Mouse (Mus musculus) midbrain, embryonic 11.5 days (tissue): Measurements from ENCODE around the gene Park7. TPM values are rescaled to one million over a fixed set of nuclear protein-coding genes. Genes with fewer than 3 reads are reported as not detected.

ENCODE experiments used
- ATAC-seq: fragments of 200-750 bp; cut with Nextera tagmentation; 2 replicates; pipeline ENCODE4 v1.8.0; 2017; ENCODE audit warnings: moderate TSS enrichment, moderate library complexity; ENCODE audit not compliant: low FRiP score
- DNase-seq: peaks from one replicate; pipeline ENCODE4 v3.0.0; 2015; ENCODE audit warnings: low spot score; ENCODE audit errors: missing footprints
- H3K27ac ChIP-seq: fragments of 300-500 bp; sonication (generic); 2 replicates; pipeline ENCODE4 v1.5.1; 2014; ENCODE audit warnings: low read depth, low read length
- H3K27me3 ChIP-seq: fragments of 300-500 bp; sonication (generic); 2 replicates; pipeline ENCODE4 v1.6.1; 2014; ENCODE audit warnings: mild to moderate bottlenecking, low read length, moderate library complexity, mixed read lengths; ENCODE audit not compliant: control insufficient read depth, insufficient read depth
- H3K36me3 ChIP-seq: fragments of 300-500 bp; sonication (generic); 2 replicates; pipeline ENCODE4 v1.6.1; 2014; ENCODE audit warnings: mild to moderate bottlenecking, low read length, moderate library complexity, mixed read lengths; ENCODE audit not compliant: control insufficient read depth, insufficient read depth
- H3K4me1 ChIP-seq: fragments of 300-500 bp; sonication (generic); 2 replicates; pipeline ENCODE4 v1.6.1; 2014; ENCODE audit warnings: low read length; ENCODE audit not compliant: control insufficient read depth, insufficient read depth
- H3K4me2 ChIP-seq: fragments of 300-500 bp; sonication (generic); 2 replicates; pipeline ENCODE4 v1.6.1; 2014; ENCODE audit warnings: mild to moderate bottlenecking, moderate library complexity
- H3K4me3 ChIP-seq: fragments of 300-500 bp; sonication (generic); 2 replicates; pipeline ENCODE4 v1.5.1; 2014; ENCODE audit warnings: low read depth, low read length
- H3K9ac ChIP-seq: fragments of 300-500 bp; sonication (generic); 2 replicates; pipeline ENCODE4 v1.6.1; 2014; ENCODE audit warnings: low read length
- H3K9me3 ChIP-seq: fragments of 300-500 bp; sonication (generic); 2 replicates; pipeline ENCODE4 v1.6.1; 2016; ENCODE audit warnings: low read length; ENCODE audit not compliant: control insufficient read depth
- WGBS: fragments of 180-500 bp; shearing (Covaris S2); extraction: QIAGEN DNeasy Blood & Tissue Kit; methylation state at CpG from one replicate; pipeline ENCODE4 v1.1.7; 2014; 5-methylcytosine and 5-hydroxymethylcytosine counted together
- polyA plus RNA-seq: library from polyadenylated mRNA; unstranded; fragments of >200 nt; fragmentation: Nextera tagmentation; extraction: Ambion mirVana; gene quantifications from 2 replicates; pipeline ENCODE4 v1.2.1, GENCODE M21; 2014

The Park7 gene
- polyA plus RNA-seq, 1 experiment from 2014 or later, result 406 TPM

GRCm38 (mm10) chr4:150850893-150851292 is 63.3 kb downstream of the Park7 start:
- Histone ChIP-seq H3K27me3 (peaks cover 5% of the 10 kb centered on the region; the same call in 1 of the 2 replicates), H3K27ac (no peak overlapping the region), H3K4me1 (peaks cover 6% of the 10 kb centered on the region), H3K9ac (no peak overlapping the region), H3K4me3 (no peak overlapping the region), H3K9me3 (no peaks in the 10 kb centered on the region), H3K4me2 (no peak overlapping the region), H3K36me3 (no peaks in the 10 kb centered on the region)
- ATAC-seq (no peak), DNase-seq (no peak)
- 90% methylated on average over 4 of the region's 4 CpGs for WGBS

GRCm38 (mm10) chr4:150849964-150850363 is 64.3 kb downstream of the Park7 start:
- Histone ChIP-seq H3K36me3 (no peaks in the 10 kb centered on the region), H3K4me1 (peaks cover 6% of the 10 kb centered on the region; the same call in 1 of the 2 replicates), H3K27ac (no peak overlapping the region), H3K4me3 (no peak overlapping the region), H3K27me3 (peaks cover 5% of the 10 kb centered on the region; the same call in 1 of the 2 replicates), H3K9ac (no peak overlapping the region), H3K9me3 (no peaks in the 10 kb centered on the region), H3K4me2 (no peak overlapping the region)
- DNase-seq, result no peak
- 71% methylated on average over 10 of the region's 10 CpGs for WGBS
- ATAC-seq, result no peak

Other genes starting within 250 kb of the Park7 start
- gene Errfi1, start 60.5 kb downstream of the Park7 start, polyA plus RNA-seq, result 29.5 and 29.7 TPM in 2 replicates
- gene Tnfrsf9, start 125 bp upstream of the Park7 start, polyA plus RNA-seq, result 0.18 and 0.30 TPM in 2 replicates
- not detected in 2 replicates for gene Uts2, start 82.7 kb upstream of the Park7 start, polyA plus RNA-seq
- gene Per3, start 130.2 kb upstream of the Park7 start, polyA plus RNA-seq, result 3.9 and 5.2 TPM in 2 replicates
- 80.3 and 87.9 TPM in 2 replicates for gene Vamp3, start 143.5 kb upstream of the Park7 start, polyA plus RNA-seq
- not detected in 2 replicates for gene Gm13090, start 175.1 kb upstream of the Park7 start, polyA plus RNA-seq